In genomic region chr1:90476556-90477243, GRCm38 (mm10) we compare ENCODE assay signal across 11 mouse cellular contexts.
DNase-seq lines count a peak whose midpoint lies in the region; ATAC-seq lines count a peak whose summit lies in the region.
"Had no signal": no experiment of that assay in that cellular context is flagged by ENCODE, and none has a peak within 500 bp of the region (broad histone marks: within the 10 kb centered on the region; RNA-seq: fewer than 3 reads in every experiment).

No protein-coding gene starts in this region.

- no peak for ATAC-seq in forebrain, embryonic 11.5 days (replicated peaks; ENCODE audit: low FRiP score)
- ATAC-seq in lung, embryonic 16.5 days (ENCODE audit: low read depth), result peak; percentile 15; the same call in 1 of the 2 replicates
- no peak for ATAC-seq in embryonic facial prominence, embryonic 15.5 days (ENCODE audit: insufficient number of reproducible peaks, low FRiP score, low TSS enrichment, low read depth)
- peak; percentile 41; the same call in 1 of the 2 replicates for ATAC-seq in neural tube, embryonic 13.5 days (ENCODE audit: low read depth)
- ATAC-seq: midbrain, embryonic 16.5 days had no signal

- no peaks in the 10 kb centered on the region for H3K36me3 ChIP-seq in forebrain, embryonic 10.5 days (replicated peaks)
- no peaks in the 10 kb centered on the region for H3K36me3 ChIP-seq in forebrain, embryonic 11.5 days (ENCODE audit: control insufficient read depth, insufficient read depth, low read length)
- no peaks in the 10 kb centered on the region for H3K36me3 ChIP-seq in lung, embryonic 16.5 days (ENCODE audit: control insufficient read depth, insufficient read depth, low read length)
- no peaks in the 10 kb centered on the region for H3K36me3 ChIP-seq in embryonic facial prominence, embryonic 15.5 days
- H3K36me3 ChIP-seq in neural tube, embryonic 13.5 days, result no peaks in the 10 kb centered on the region

- no peak overlapping the region for H3K4me3 ChIP-seq in forebrain, embryonic 10.5 days
- no peak overlapping the region for H3K4me3 ChIP-seq in forebrain, embryonic 11.5 days (ENCODE audit: low read depth, low read length)
- no peak overlapping the region for H3K4me3 ChIP-seq in lung, embryonic 16.5 days (ENCODE audit: low read length)
- H3K4me3 ChIP-seq in embryonic facial prominence, embryonic 15.5 days (replicated peaks), result no peak overlapping the region
- no peak overlapping the region for H3K4me3 ChIP-seq in neural tube, embryonic 13.5 days

- H3K9ac ChIP-seq in forebrain, embryonic 11.5 days (ENCODE audit: low read length), result no peak overlapping the region
- H3K9ac ChIP-seq in lung, embryonic 16.5 days (ENCODE audit: low read length), result no peak overlapping the region
- H3K9ac ChIP-seq in embryonic facial prominence, embryonic 15.5 days, result no peak overlapping the region
- H3K9ac ChIP-seq in neural tube, embryonic 13.5 days, result no peak overlapping the region
- H3K9ac ChIP-seq: hindbrain, embryonic 14.5 days had no signal

- peaks cover 5% of the 10 kb centered on the region; the same call in 1 of the 2 replicates for H3K9me3 ChIP-seq in forebrain, embryonic 10.5 days
- no peaks in the 10 kb centered on the region for H3K9me3 ChIP-seq in forebrain, embryonic 11.5 days (ENCODE audit: control insufficient read depth, low read length)
- H3K9me3 ChIP-seq in lung, embryonic 16.5 days (ENCODE audit: control insufficient read depth, low read length), result no peaks in the 10 kb centered on the region
- H3K9me3 ChIP-seq in embryonic facial prominence, embryonic 15.5 days (replicated peaks), result no peaks in the 10 kb centered on the region
- H3K9me3 ChIP-seq in neural tube, embryonic 13.5 days, result no peaks in the 10 kb centered on the region

- peaks cover 53% of the 10 kb centered on the region for H3K4me1 ChIP-seq in forebrain, embryonic 10.5 days
- H3K4me1 ChIP-seq in forebrain, embryonic 11.5 days (replicated peaks; ENCODE audit: control insufficient read depth, insufficient read depth, low read length), result peaks cover 9% of the 10 kb centered on the region; the same call in 1 of the 2 replicates
- peaks cover 7% of the 10 kb centered on the region; the same call in 1 of the 2 replicates for H3K4me1 ChIP-seq in lung, embryonic 16.5 days (replicated peaks; ENCODE audit: control insufficient read depth, insufficient read depth, low read length)
- peaks cover 12% of the 10 kb centered on the region for H3K4me1 ChIP-seq in embryonic facial prominence, embryonic 15.5 days
- peaks cover 40% of the 10 kb centered on the region for H3K4me1 ChIP-seq in neural tube, embryonic 13.5 days (replicated peaks)

- H3K27ac ChIP-seq in forebrain, embryonic 10.5 days, result peak overlapping the region; percentile 77
- no peak overlapping the region for H3K27ac ChIP-seq in forebrain, embryonic 11.5 days (ENCODE audit: low read depth, low read length)
- H3K27ac ChIP-seq in lung, embryonic 16.5 days (ENCODE audit: low read length), result no peak overlapping the region
- H3K27ac ChIP-seq in embryonic facial prominence, embryonic 15.5 days (replicated peaks), result 0 out of 2 replicates have a peak overlapping the region, but pooled peaks have one; percentile 22
- peak overlapping the region; percentile 9; the same call in 1 of the 2 replicates for H3K27ac ChIP-seq in neural tube, embryonic 13.5 days (replicated peaks)
- H3K27ac ChIP-seq: hindbrain, embryonic 14.5 days had no signal

- DNase-seq in forebrain, embryonic 10.5 days (ENCODE audit: extremely low spot score, low spot score), result no peak
- no peak for DNase-seq in forebrain, embryonic 11.5 days (ENCODE audit: low spot score)
- no peak for DNase-seq in lung, postnatal 14 days
- DNase-seq in urinary bladder, adult 2 months (ENCODE audit: low spot score), result no peak
- no peak for DNase-seq in frontal cortex, postnatal 10 days (ENCODE audit: low spot score in 2 of 2)
- DNase-seq: cerebellum, adult 18-20 months had no signal

- WGBS in forebrain, embryonic 10.5 days, result 53% methylated on average over 9 of the region's 9 CpGs
- WGBS in forebrain, embryonic 11.5 days, result 51% methylated on average over 9 of the region's 9 CpGs
- 23% methylated on average over 9 of the region's 9 CpGs for WGBS in lung, embryonic 16.5 days
- WGBS in embryonic facial prominence, embryonic 15.5 days, result 40% methylated on average over 9 of the region's 9 CpGs
- WGBS in neural tube, embryonic 13.5 days, result 12% methylated on average over 9 of the region's 9 CpGs

- no peak overlapping the region for H3K4me2 ChIP-seq in forebrain, embryonic 11.5 days (ENCODE audit: low read depth, low read length, severe bottlenecking)
- no peak overlapping the region for H3K4me2 ChIP-seq in lung, embryonic 16.5 days (ENCODE audit: low read depth, low read length)
- H3K4me2 ChIP-seq in embryonic facial prominence, embryonic 15.5 days (replicated peaks), result no peak overlapping the region
- no peak overlapping the region for H3K4me2 ChIP-seq in neural tube, embryonic 13.5 days
- H3K4me2 ChIP-seq: hindbrain, embryonic 14.5 days had no signal

- no peaks in the 10 kb centered on the region for H3K27me3 ChIP-seq in forebrain, embryonic 10.5 days (ENCODE audit: poor library complexity, severe bottlenecking)
- no peaks in the 10 kb centered on the region for H3K27me3 ChIP-seq in forebrain, embryonic 11.5 days (ENCODE audit: control insufficient read depth, insufficient read depth, low read length)
- H3K27me3 ChIP-seq in lung, embryonic 16.5 days (ENCODE audit: control insufficient read depth, insufficient read depth, low read depth, low read length), result no peaks in the 10 kb centered on the region
- H3K27me3 ChIP-seq in embryonic facial prominence, embryonic 15.5 days, result no peaks in the 10 kb centered on the region
- H3K27me3 ChIP-seq in neural tube, embryonic 13.5 days, result 0 out of 2 replicates have a peak, but pooled peaks cover 4% of the 10 kb centered on the region

Comparison
In these comparisons a context has a peak if more than half of its experiments do, and no peak if none do; other contexts are left out.
1. H3K27ac ChIP-seq: peak in forebrain, embryonic 10.5 days (single experiment), embryonic facial prominence, embryonic 15.5 days (single experiment) and neural tube, embryonic 13.5 days (single experiment); none in forebrain, embryonic 11.5 days (single experiment) and lung, embryonic 16.5 days (single experiment).
2. ATAC-seq: peak in lung, embryonic 16.5 days (single experiment) and neural tube, embryonic 13.5 days (single experiment); none in forebrain, embryonic 11.5 days (single experiment) and embryonic facial prominence, embryonic 15.5 days (single experiment).